Mouse (Mus musculus): ENCODE measurements around the gene Mia2. TPM values are rescaled to one million over a fixed set of nuclear protein-coding genes. Genes with fewer than 3 reads are reported as not detected.

Mia2 gene
- total and polyA plus RNA-seq, 3 experiments, result 31.8 to 106 (median 90.9) TPM

GRCm38 (mm10) chr12:59132462-59132861 lies 36.9 kb downstream of the Mia2 start:
- Histone ChIP-seq H3K36me3 (ENCODE audit: control insufficient read depth, insufficient read depth, low read length) (peaks cover 6% of the 10 kb centered on the region), H3K79me2 (replicated peaks; ENCODE audit: control insufficient read depth, insufficient read depth, low read length) (peaks cover 2% of the 10 kb centered on the region), H3K27ac (no peak overlapping the region; the same call in 1 of the 2 replicates), H3K9ac (ENCODE audit: low read depth, low read length) (peak overlapping the region; percentile 21; the same call in 1 of the 2 replicates), H3K27me3 (ENCODE audit: control insufficient read depth, insufficient read depth, low read length) (no peaks in the 10 kb centered on the region), H3K4me1 (ENCODE audit: control insufficient read depth, insufficient read depth, low read length) (peaks cover 9% of the 10 kb centered on the region), H3K4me3 (peak overlapping the region; percentile 98)
- no peak for DNase-seq
- WGBS, result 35% methylated on average over 3 of the region's 3 CpGs
- TF ChIP-seq POLR2A (IDR thresholded peaks at IDR 0.05; ENCODE audit: insufficient read depth, low read depth, low read length) (no peak), CTCF (IDR thresholded peaks at IDR 0.05) (no peak), EP300 (IDR thresholded peaks at IDR 0.05; ENCODE audit: insufficient read depth, low read depth, low read length) (no peak)
- intact Hi-C loops (cut with DNase I), result no loop called here

GRCm38 (mm10) chr12:59132940-59133339 lies 37.3 kb downstream of the Mia2 start:
- H3K4me3 ChIP-seq, result peak overlapping the region; percentile 8; the same call in 1 of the 2 replicates
- no peaks in the 10 kb centered on the region for H3K27me3 ChIP-seq (ENCODE audit: control insufficient read depth, insufficient read depth, low read length)
- 74% methylated on average over 7 of the region's 7 CpGs for WGBS
- no peak for TF ChIP-seq EP300 (IDR thresholded peaks at IDR 0.05; ENCODE audit: insufficient read depth, low read depth, low read length)
- TF ChIP-seq CTCF (IDR thresholded peaks at IDR 0.05), result no peak
- no peak for TF ChIP-seq POLR2A (IDR thresholded peaks at IDR 0.05; ENCODE audit: insufficient read depth, low read depth, low read length)
- DNase-seq, result no peak
- H3K79me2 ChIP-seq (replicated peaks; ENCODE audit: control insufficient read depth, insufficient read depth, low read length), result peaks cover 2% of the 10 kb centered on the region
- peaks cover 9% of the 10 kb centered on the region for H3K4me1 ChIP-seq (ENCODE audit: control insufficient read depth, insufficient read depth, low read length)
- no peak overlapping the region; the same call in 1 of the 2 replicates for H3K27ac ChIP-seq
- H3K36me3 ChIP-seq (ENCODE audit: control insufficient read depth, insufficient read depth, low read length), result peaks cover 8% of the 10 kb centered on the region
- no peak overlapping the region for H3K9ac ChIP-seq (ENCODE audit: low read depth, low read length)
- intact Hi-C loops (cut with DNase I), result no loop called here

- peaks cover 2% of the 10 kb centered on the region for H3K79me2 ChIP-seq (replicated peaks; ENCODE audit: control insufficient read depth, insufficient read depth, low read length)
- no peak for DNase-seq
- peaks cover 8% of the 10 kb centered on the region for H3K36me3 ChIP-seq (ENCODE audit: control insufficient read depth, insufficient read depth, low read length)
- no peak overlapping the region for H3K4me3 ChIP-seq
- peak overlapping the region; percentile 11; the same call in 1 of the 2 replicates for H3K9ac ChIP-seq (ENCODE audit: low read depth, low read length)
- peaks cover 9% of the 10 kb centered on the region for H3K4me1 ChIP-seq (ENCODE audit: control insufficient read depth, insufficient read depth, low read length)
- TF ChIP-seq POLR2A (IDR thresholded peaks at IDR 0.05; ENCODE audit: insufficient read depth, low read depth, low read length) (no peak), EP300 (IDR thresholded peaks at IDR 0.05; ENCODE audit: insufficient read depth, low read depth, low read length) (no peak), CTCF (IDR thresholded peaks at IDR 0.05) (no peak)
- intact Hi-C loops (cut with DNase I), result no loop called here
- no peaks in the 10 kb centered on the region for H3K27me3 ChIP-seq (ENCODE audit: control insufficient read depth, insufficient read depth, low read length)
- H3K27ac ChIP-seq, result no peak overlapping the region
- 64% methylated on average over 10 of the region's 10 CpGs for WGBS
These were observed 37.9 kb downstream of the Mia2 start for GRCm38 (mm10) chr12:59133437-59133999.

- intact Hi-C loops (cut with DNase I), result no loop called here
- peaks cover 7% of the 10 kb centered on the region for H3K4me1 ChIP-seq (ENCODE audit: control insufficient read depth, insufficient read depth, low read length)
- TF ChIP-seq POLR2A (IDR thresholded peaks at IDR 0.05; ENCODE audit: insufficient read depth, low read depth, low read length) (no peak), EP300 (IDR thresholded peaks at IDR 0.05; ENCODE audit: insufficient read depth, low read depth, low read length) (no peak), CTCF (IDR thresholded peaks at IDR 0.05) (no peak)
- H3K27ac ChIP-seq, result no peak overlapping the region
- peaks cover 2% of the 10 kb centered on the region for H3K79me2 ChIP-seq (replicated peaks; ENCODE audit: control insufficient read depth, insufficient read depth, low read length)
- 77% methylated on average over 4 of the region's 4 CpGs for WGBS
- H3K4me3 ChIP-seq, result no peak overlapping the region
- no peaks in the 10 kb centered on the region for H3K27me3 ChIP-seq (ENCODE audit: control insufficient read depth, insufficient read depth, low read length)
- no peak for DNase-seq
- H3K36me3 ChIP-seq (ENCODE audit: control insufficient read depth, insufficient read depth, low read length), result peaks cover 8% of the 10 kb centered on the region
- no peak overlapping the region for H3K9ac ChIP-seq (ENCODE audit: low read depth, low read length)
These were observed 39.5 kb downstream of the Mia2 start for GRCm38 (mm10) chr12:59135096-59135495.

- Histone ChIP-seq H3K4me1 (ENCODE audit: control insufficient read depth, insufficient read depth, low read length) (peaks cover 7% of the 10 kb centered on the region), H3K4me3 (no peak overlapping the region), H3K36me3 (ENCODE audit: control insufficient read depth, insufficient read depth, low read length) (peaks cover 8% of the 10 kb centered on the region), H3K79me2 (replicated peaks; ENCODE audit: control insufficient read depth, insufficient read depth, low read length) (peaks cover 2% of the 10 kb centered on the region), H3K27me3 (ENCODE audit: control insufficient read depth, insufficient read depth, low read length) (no peaks in the 10 kb centered on the region), H3K27ac (no peak overlapping the region), H3K9ac (ENCODE audit: low read depth, low read length) (no peak overlapping the region)
- no peak for DNase-seq
- TF ChIP-seq EP300 (IDR thresholded peaks at IDR 0.05; ENCODE audit: insufficient read depth, low read depth, low read length) (no peak), POLR2A (IDR thresholded peaks at IDR 0.05; ENCODE audit: insufficient read depth, low read depth, low read length) (no peak), CTCF (IDR thresholded peaks at IDR 0.05) (no peak)
- intact Hi-C loops (cut with DNase I), result no loop called here
- WGBS, result 68% methylated on average over 13 of the region's 13 CpGs
These were observed 40.1 kb downstream of the Mia2 start for GRCm38 (mm10) chr12:59135533-59136300.

GRCm38 (mm10) chr12:59137031-59137430 lies 41.4 kb downstream of the Mia2 start:
- H3K9ac ChIP-seq (ENCODE audit: low read depth, low read length), result no peak overlapping the region
- no peak for TF ChIP-seq CTCF (IDR thresholded peaks at IDR 0.05)
- TF ChIP-seq POLR2A (IDR thresholded peaks at IDR 0.05; ENCODE audit: insufficient read depth, low read depth, low read length), result no peak
- no peak for TF ChIP-seq EP300 (IDR thresholded peaks at IDR 0.05; ENCODE audit: insufficient read depth, low read depth, low read length)
- no peak overlapping the region for H3K4me3 ChIP-seq
- no peaks in the 10 kb centered on the region for H3K27me3 ChIP-seq (ENCODE audit: control insufficient read depth, insufficient read depth, low read length)
- WGBS, result 89% methylated on average over 6 of the region's 6 CpGs
- no peak overlapping the region for H3K27ac ChIP-seq
- peaks cover 7% of the 10 kb centered on the region for H3K4me1 ChIP-seq (ENCODE audit: control insufficient read depth, insufficient read depth, low read length)
- H3K79me2 ChIP-seq (replicated peaks; ENCODE audit: control insufficient read depth, insufficient read depth, low read length), result peaks cover 2% of the 10 kb centered on the region
- intact Hi-C loops (cut with DNase I), result no loop called here
- H3K36me3 ChIP-seq (ENCODE audit: control insufficient read depth, insufficient read depth, low read length), result peaks cover 8% of the 10 kb centered on the region
- DNase-seq, result no peak

Measured in heart, adult 2 months (tissue).